Mouse (Mus musculus) cerebellum, adult 2 months (tissue): ENCODE measurements around the gene Cmc2.

Experiments
- CTCF ChIP-seq: fragments of 200-500 bp; IDR thresholded peaks from 2 replicates; pipeline ENCODE4 v1.5.1; 2011; ENCODE audit warnings: low read depth, mild to moderate bottlenecking, control low read depth, low read length, moderate library complexity, borderline replicate concordance; ENCODE audit not compliant: insufficient read depth
- POLR2A ChIP-seq: fragments of 200-500 bp; IDR thresholded peaks from 2 replicates; pipeline ENCODE4 v1.6.1; 2011; ENCODE audit warnings: low read length, control low read depth, borderline replicate concordance; ENCODE audit not compliant: insufficient read depth

DNA sequence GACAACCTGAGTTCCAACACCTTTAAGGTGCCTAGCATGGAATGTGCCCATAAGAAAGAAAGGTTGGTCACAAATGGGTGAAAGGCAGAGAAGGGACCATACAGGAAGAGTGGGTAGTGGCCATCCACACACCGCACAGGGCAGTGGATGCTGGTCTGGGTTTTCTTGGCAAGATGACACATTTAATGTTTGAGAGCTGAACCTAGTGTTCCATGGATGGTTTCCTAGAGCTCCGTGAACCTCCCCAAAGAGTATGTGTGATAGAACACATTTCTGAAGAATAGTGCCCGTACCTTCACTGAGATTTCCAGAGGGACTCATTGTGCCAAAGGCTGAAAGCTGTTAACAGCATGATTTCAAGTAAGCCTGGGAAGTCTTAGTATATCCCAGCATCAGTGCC is 56.7 kb downstream of the Cmc2 start:
- no peak for TF ChIP-seq POLR2A
- no peak for TF ChIP-seq CTCF
